Mouse (Mus musculus): ENCODE measurements around the gene Ch25h. TPM values are rescaled to one million over a fixed set of nuclear protein-coding genes. Genes with fewer than 3 reads are reported as not detected.

The Ch25h gene
- 4.4 and 5.0 TPM in 2 replicates for polyA plus RNA-seq (2012; ENCODE audit: insufficient read depth, insufficient read length, missing spikeins)

DNA sequence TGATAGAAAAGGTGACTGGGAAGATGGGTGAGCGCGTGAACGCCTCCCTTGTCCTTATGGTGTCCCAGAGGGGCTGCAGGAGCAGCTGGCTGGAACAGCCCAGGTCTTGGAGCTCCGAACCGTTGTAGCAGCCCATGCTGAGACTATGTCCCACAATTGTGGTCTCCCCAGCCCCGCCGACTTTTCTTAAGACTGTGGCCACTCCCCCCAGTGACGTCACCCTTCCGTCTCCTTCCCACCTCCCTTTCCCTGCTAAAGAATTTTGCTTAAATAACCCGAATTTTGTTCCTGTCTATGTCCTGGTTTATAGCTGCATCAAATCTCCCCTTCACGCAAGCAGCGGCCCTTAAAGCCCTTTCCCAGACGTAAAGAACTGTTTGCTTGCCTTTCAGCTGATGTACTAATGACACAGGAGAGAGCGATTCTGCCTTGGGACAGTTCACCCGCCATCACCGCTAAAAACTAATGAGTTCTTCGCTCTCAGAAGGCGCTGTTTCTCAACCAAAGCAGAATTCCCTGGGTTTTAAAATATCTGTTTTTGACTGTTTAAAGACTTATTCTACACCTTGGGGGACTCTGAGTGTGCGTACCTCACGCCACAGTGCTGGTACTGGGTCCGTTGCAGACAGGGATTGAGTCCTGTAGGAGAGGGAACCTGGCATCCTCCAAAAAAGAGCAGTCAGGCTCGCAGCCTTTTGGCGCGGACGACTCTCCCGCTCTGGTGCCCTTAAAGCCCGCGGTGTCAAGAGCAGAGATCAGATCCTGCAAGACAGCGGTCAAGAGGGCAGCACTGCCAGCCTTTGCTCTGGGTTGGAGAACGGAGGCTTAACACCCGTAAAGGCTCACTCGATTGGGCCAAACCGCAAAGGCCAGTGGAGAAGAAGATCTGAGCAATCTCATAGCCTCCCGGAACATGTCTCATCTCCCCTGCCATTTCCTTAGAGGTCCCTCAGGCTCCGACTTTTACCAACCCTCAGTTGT is at the start of gene Ch25h:
Gene Ch25h, minus strand, starts transcription at position 174 of the 981 bp plus-strand sequence.
- peak within 1 kb of the TSS; percentile 62 for H3K4me3 ChIP-seq (ENCODE audit: insufficient read depth, low read length)
- no peak for TF ChIP-seq CTCF (IDR thresholded peaks at IDR 0.05; ENCODE audit: low read depth, low read length)
- TF ChIP-seq POLR2A (IDR thresholded peaks at IDR 0.05; ENCODE audit: borderline replicate concordance, low read depth, low read length), result no peak
- peaks cover 22% of the 10 kb centered on the region for H3K4me1 ChIP-seq (ENCODE audit: control insufficient read depth, insufficient read depth, low read length)
- H3K27ac ChIP-seq (ENCODE audit: insufficient read depth, low read depth, low read length), result no peak within 1 kb of the TSS

DNA sequence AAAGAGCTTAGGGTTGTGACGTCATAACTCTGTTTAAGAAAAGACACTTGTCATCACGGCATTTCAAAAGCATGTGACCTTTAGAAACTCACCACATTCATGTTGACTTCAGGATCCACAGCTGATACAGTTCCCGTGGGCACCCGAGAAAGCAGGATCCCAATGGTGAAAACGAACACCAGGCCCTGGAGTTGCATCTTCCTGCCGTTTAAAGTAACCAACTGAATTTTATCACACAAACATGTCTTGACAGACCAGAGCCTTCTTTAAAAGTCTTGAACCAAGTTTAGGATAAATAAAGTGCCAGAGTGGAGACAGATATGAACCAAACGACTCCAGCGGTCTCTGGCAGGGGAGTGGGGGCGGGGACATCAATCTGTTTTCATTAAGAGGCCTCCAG is 49.7 kb upstream of the Ch25h start:
- TF ChIP-seq CTCF (IDR thresholded peaks at IDR 0.05; ENCODE audit: low read depth, low read length) (no peak), POLR2A (IDR thresholded peaks at IDR 0.05; ENCODE audit: borderline replicate concordance, low read depth, low read length) (no peak)
- Histone ChIP-seq H3K27ac (ENCODE audit: insufficient read depth, low read depth, low read length) (peak overlapping the region; percentile 74), H3K4me3 (ENCODE audit: insufficient read depth, low read length) (peak overlapping the region; percentile 60), H3K4me1 (ENCODE audit: control insufficient read depth, insufficient read depth, low read length) (peaks cover 34% of the 10 kb centered on the region)

DNA sequence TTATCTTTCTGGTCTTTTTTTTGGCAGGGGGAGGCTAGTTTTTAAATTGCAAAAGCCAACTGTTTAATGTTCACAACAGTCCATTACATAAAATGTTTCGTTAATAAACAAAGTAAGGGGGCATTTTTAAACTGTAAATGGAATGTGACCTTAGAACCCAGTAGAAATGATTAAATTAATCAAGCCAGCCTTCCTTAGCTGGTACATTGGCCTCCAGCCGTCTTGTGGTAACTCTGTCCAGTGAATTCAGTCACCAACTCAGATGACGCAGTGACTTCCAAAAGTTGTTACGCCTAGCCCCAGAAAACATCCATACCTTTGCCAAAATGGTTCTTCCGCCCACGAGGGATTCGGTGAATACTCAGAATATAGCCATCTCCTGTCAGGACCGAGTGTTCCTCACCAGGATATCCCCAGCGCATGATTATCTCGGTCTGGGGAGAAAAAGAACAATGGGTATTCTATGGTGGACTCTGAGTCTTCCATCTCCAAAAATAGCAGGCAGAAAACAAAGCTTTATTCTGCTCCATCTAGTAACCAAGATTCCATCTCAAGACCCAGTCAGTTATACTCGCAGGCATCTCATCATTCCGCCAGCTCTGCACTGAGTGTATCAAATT is 48.3 kb upstream of the Ch25h start:
- Histone ChIP-seq H3K27ac (ENCODE audit: insufficient read depth, low read depth, low read length) (peak overlapping the region; percentile 64), H3K4me1 (ENCODE audit: control insufficient read depth, insufficient read depth, low read length) (peaks cover 49% of the 10 kb centered on the region), H3K4me3 (ENCODE audit: insufficient read depth, low read length) (no peak overlapping the region)
- TF ChIP-seq CTCF (IDR thresholded peaks at IDR 0.05; ENCODE audit: low read depth, low read length), result no peak
- no peak for TF ChIP-seq POLR2A (IDR thresholded peaks at IDR 0.05; ENCODE audit: borderline replicate concordance, low read depth, low read length)

GRCm38 (mm10) chr19:34521978-34522377 is 47.0 kb upstream of the Ch25h start:
- H3K4me1 ChIP-seq (ENCODE audit: control insufficient read depth, insufficient read depth, low read length), result peaks cover 59% of the 10 kb centered on the region
- TF ChIP-seq CTCF (IDR thresholded peaks at IDR 0.05; ENCODE audit: low read depth, low read length), result no peak
- no peak for TF ChIP-seq POLR2A (IDR thresholded peaks at IDR 0.05; ENCODE audit: borderline replicate concordance, low read depth, low read length)
- peak overlapping the region; percentile 39 for H3K4me3 ChIP-seq (ENCODE audit: insufficient read depth, low read length)
- peak overlapping the region; percentile 98 for H3K27ac ChIP-seq (ENCODE audit: insufficient read depth, low read depth, low read length)

GRCm38 (mm10) chr19:34521361-34521760 is 46.4 kb upstream of the Ch25h start:
- peaks cover 66% of the 10 kb centered on the region for H3K4me1 ChIP-seq (ENCODE audit: control insufficient read depth, insufficient read depth, low read length)
- peak overlapping the region; percentile 98 for H3K27ac ChIP-seq (ENCODE audit: insufficient read depth, low read depth, low read length)
- TF ChIP-seq CTCF (IDR thresholded peaks at IDR 0.05; ENCODE audit: low read depth, low read length), result no peak
- TF ChIP-seq POLR2A (IDR thresholded peaks at IDR 0.05; ENCODE audit: borderline replicate concordance, low read depth, low read length), result no peak
- peak overlapping the region; percentile 39 for H3K4me3 ChIP-seq (ENCODE audit: insufficient read depth, low read length)

DNA sequence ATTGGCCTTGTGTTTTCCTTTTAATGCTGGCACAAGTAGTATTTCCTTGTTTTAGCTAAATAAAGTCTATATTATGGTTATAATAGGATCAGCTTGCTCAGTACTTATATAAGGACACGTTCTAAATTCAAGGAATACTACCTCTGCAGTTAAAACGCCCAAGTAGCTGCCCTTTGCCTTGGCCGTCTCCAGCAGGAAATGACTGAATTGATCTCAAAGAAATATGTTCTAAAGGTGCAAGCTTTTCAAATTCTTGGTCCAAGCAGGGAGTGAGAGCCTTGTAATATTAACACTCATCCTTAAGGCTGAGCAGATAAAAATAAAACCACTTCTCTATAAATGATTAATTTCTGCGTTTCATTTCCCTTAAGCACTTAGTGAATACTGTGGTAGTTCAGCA is 45.1 kb upstream of the Ch25h start:
- Histone ChIP-seq H3K4me1 (ENCODE audit: control insufficient read depth, insufficient read depth, low read length) (peaks cover 77% of the 10 kb centered on the region), H3K4me3 (ENCODE audit: insufficient read depth, low read length) (no peak overlapping the region), H3K27ac (ENCODE audit: insufficient read depth, low read depth, low read length) (peak overlapping the region; percentile 98)
- TF ChIP-seq POLR2A (IDR thresholded peaks at IDR 0.05; ENCODE audit: borderline replicate concordance, low read depth, low read length) (no peak), CTCF (IDR thresholded peaks at IDR 0.05; ENCODE audit: low read depth, low read length) (no peak)

DNA sequence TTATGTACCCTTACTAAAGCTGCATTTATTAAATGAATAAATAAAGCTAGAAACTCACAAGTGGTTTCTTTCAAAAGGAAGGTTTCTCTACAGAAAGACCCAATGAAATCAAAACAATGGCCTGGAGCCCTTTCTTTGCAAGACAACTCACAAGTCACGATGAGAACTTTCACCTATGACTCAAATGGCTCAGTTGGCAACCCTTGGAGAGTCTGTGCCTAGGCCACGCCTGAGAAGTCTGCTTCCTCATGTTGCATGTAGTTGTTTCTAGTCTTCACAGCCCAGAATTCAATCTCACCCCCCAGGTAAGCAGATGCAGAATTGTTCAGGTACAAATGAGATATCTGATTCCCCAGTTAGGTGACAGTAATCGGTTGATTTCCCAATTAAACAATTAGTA is 44.7 kb upstream of the Ch25h start:
- no peak for TF ChIP-seq CTCF (IDR thresholded peaks at IDR 0.05; ENCODE audit: low read depth, low read length)
- TF ChIP-seq POLR2A (IDR thresholded peaks at IDR 0.05; ENCODE audit: borderline replicate concordance, low read depth, low read length), result no peak
- peak overlapping the region; percentile 98 for H3K27ac ChIP-seq (ENCODE audit: insufficient read depth, low read depth, low read length)
- H3K4me3 ChIP-seq (ENCODE audit: insufficient read depth, low read length), result no peak overlapping the region
- H3K4me1 ChIP-seq (ENCODE audit: control insufficient read depth, insufficient read depth, low read length), result peaks cover 76% of the 10 kb centered on the region

- peak overlapping the region; percentile 98 for H3K27ac ChIP-seq (ENCODE audit: insufficient read depth, low read depth, low read length)
These were observed 43.8 kb upstream of the Ch25h start for GRCm38 (mm10) chr19:34518786-34519185.

GRCm38 (mm10) chr19:34517812-34518594 is 43.0 kb upstream of the Ch25h start:
- H3K4me3 ChIP-seq (ENCODE audit: insufficient read depth, low read length), result no peak overlapping the region
- peaks cover 76% of the 10 kb centered on the region for H3K4me1 ChIP-seq (ENCODE audit: control insufficient read depth, insufficient read depth, low read length)
- no peak for TF ChIP-seq CTCF (IDR thresholded peaks at IDR 0.05; ENCODE audit: low read depth, low read length)
- no peak for TF ChIP-seq POLR2A (IDR thresholded peaks at IDR 0.05; ENCODE audit: borderline replicate concordance, low read depth, low read length)
- H3K27ac ChIP-seq (ENCODE audit: insufficient read depth, low read depth, low read length), result peak overlapping the region; percentile 98

More at GRCm38 (mm10) chr19:34518786-34519185, 43.8 kb upstream of the Ch25h start:
- peaks cover 80% of the 10 kb centered on the region for H3K4me1 ChIP-seq (ENCODE audit: control insufficient read depth, insufficient read depth, low read length)
- TF ChIP-seq POLR2A (IDR thresholded peaks at IDR 0.05; ENCODE audit: borderline replicate concordance, low read depth, low read length) (no peak), CTCF (IDR thresholded peaks at IDR 0.05; ENCODE audit: low read depth, low read length) (no peak)
- H3K4me3 ChIP-seq (ENCODE audit: insufficient read depth, low read length), result no peak overlapping the region

Measured in bone marrow macrophage, adult 2 months (primary cell).